Mouse (Mus musculus) layer of hippocampus, adult 2 months (tissue): Measurements from ENCODE around the gene H2-T22. TPM values are rescaled to one million over a fixed set of nuclear protein-coding genes. Genes with fewer than 3 reads are reported as not detected.
"Not testable (repeated sequence)": the region's sequence is repeated elsewhere in the genome, so short reads cannot be mapped to it uniquely, and the experiment has no call there.

Experiments
- DNase-seq, 2 experiments: peaks; one replicate each; pipeline ENCODE4 v3.0.0; 2022; ENCODE audit warnings: low spot score in 2 of 2
- H3K27ac ChIP-seq: fragments of 200-600 bp; 2 replicates; pipeline ENCODE4 v1.8.1; 2022
- H3K4me3 ChIP-seq: fragments of 200-600 bp; 2 replicates; pipeline ENCODE4 v1.8.1; 2022; ENCODE audit warnings: mild to moderate bottlenecking
- CTCF ChIP-seq: fragments of 200-600 bp; conservative IDR thresholded peaks from 2 replicates; pipeline ENCODE4 v1.8.1; 2022; ENCODE audit warnings: antibody characterized with exemption, mild to moderate bottlenecking, moderate library complexity
- total RNA-seq, 2 experiments: library from RNA; stranded (reverse); gene quantifications; 2 replicates each; pipeline ENCODE4 v1.2.3; 2021

The H2-T22 gene
- total RNA-seq, 2 experiments from 2014 or later: 9.1 to 10.3 TPM

GRCm38 (mm10) chr17:36022922-36023321, 19.6 kb downstream of the H2-T22 start:
- H3K27ac ChIP-seq: peak overlapping the region; percentile 36; the same call in 1 of the 2 replicates
- no peak for DNase-seq
- no peak overlapping the region for H3K4me3 ChIP-seq
- TF ChIP-seq CTCF: no peak

DNA sequence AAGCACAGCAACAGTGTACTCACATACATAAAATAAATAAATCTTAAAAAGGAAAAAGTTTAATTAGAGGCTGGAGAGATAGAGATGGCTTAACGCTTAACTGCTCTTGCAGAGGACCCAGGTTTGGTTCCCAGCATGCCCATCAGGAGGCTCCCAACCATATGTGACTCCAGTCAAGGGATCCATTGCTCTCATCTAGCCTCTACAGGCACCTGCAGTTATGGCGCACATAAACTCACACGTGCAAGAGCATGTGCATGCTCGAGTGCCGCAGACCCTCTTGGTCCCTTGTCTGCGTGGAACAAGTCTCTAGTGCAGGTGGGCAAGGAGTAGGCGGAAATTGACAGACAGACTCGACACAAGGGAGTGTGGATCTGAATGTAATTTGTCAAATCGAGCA, 20.4 kb downstream of the H2-T22 start:
- peak; percentile 45; the same call in 1 of the 2 replicates for TF ChIP-seq CTCF
- Histone ChIP-seq H3K4me3 (no peak overlapping the region), H3K27ac (peak overlapping the region; percentile 80; the same call in 1 of the 2 replicates)
- DNase-seq: no peak

DNA sequence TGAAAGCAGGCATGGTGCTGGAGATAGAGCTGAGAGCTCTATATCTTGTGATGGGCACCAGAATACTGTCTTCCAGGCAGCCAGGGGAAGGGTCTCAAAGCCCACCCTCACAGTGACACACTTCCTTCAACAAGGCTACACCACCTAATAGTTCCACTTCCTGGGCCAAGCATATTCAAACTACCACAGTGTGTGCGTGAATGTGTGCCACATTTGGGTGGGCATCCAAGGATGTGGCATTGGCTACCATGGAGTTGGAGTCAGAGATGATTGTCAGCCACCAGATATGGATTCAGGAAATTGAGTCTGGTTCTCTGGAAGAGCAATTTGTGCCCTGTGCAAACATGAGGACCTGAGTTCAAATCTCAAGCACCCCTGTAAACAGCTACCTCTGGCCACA, 21.2 kb downstream of the H2-T22 start:
- no peak for DNase-seq
- Histone ChIP-seq H3K4me3 (no peak overlapping the region), H3K27ac (peak overlapping the region; percentile 80; the same call in 1 of the 2 replicates)
- no peak for TF ChIP-seq CTCF

DNA sequence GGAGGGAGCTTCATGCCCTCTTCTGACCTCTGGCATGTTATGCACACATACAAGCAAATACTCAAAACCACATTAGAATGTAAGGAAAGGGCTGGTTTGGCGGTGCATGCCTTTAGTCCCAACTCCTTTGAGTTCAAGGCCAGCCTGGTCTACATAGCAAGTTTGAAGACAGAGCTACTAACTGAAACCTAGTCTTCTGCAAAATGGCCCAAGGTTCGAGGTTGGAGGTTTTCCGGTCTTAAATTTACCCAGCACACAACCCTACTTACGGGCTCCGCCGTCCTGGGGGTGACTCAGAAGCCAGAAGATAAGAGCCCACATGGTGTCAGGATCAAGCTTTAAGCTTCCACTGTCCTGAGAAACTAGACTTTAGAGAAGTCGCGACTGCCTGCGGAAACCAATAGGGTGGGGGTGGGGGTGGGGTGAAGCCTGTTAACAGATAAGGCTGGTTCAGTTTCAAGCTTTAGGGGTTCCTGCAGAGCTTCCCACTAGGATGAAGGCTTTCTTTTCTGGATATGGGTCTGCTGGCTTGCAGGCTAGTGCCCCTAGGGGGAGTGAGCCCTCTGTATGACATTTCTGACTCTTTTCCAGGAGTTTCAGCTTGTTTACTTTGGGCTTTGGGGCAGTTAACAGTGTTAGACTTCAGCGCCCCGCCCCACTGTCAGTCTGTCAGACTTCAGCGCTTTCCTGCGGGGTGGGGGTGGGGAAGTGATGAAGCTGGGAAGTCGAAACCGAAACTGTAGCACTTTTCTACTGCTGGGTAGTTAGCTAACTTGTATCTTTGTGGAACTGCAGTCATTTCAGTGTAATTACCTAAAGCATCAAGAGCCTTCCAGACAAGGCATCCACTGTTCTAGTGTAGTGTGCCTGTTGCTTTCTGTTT, 22.1 kb downstream of the H2-T22 start, which contains the start of gene H2-T24:
H2-T24 (minus strand) TSS at position 370 of the 883 bp plus-strand sequence.
- Histone ChIP-seq H3K27ac (peak within 1 kb of the TSS; percentile 80), H3K4me3 (peak within 1 kb of the TSS; percentile 41)
- DNase-seq: no peak
- TF ChIP-seq CTCF: peak; percentile 63

DNA sequence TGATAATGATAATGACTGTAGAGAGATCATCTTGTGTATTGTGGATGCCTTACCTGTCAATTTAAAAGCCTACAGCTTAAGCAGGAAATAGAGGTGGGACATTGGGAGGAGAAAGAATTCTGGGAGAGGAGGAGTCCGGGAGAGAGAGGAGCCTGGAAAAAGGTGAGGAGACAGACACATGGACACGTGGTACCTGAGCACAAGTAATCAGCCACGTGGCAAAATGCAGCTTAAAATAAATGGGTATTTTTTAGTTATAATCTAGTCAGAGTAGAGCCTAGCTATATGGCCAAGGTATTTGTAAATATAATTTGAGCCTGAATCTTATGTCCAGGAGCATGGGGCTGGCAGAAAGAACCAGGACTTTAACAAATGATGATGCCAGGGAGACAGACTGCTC, 23.0 kb downstream of the H2-T22 start:
- Histone ChIP-seq H3K27ac (peak overlapping the region; percentile 80), H3K4me3 (peak overlapping the region; percentile 41)
- no peak for DNase-seq
- no peak for TF ChIP-seq CTCF

DNA sequence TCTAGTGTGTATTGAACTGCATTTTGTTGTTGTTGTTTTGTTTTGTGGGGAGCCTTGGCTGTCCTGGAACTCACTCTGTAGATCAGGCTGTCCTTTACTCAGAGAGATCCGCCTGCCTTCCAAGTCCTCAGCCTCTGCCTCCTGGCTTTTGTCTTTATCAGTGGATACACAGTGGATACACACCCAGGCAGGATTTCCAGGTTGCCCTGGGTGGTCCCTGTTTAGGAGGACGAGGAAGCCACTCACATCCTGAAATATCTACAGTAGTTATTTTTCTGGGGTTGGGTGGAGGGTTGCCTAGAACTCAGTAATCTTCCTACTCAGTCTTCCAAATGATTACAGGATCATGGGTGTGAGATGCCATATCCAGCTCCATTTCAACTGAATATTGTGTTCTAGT, 23.6 kb downstream of the H2-T22 start:
- H3K27ac ChIP-seq: peak overlapping the region; percentile 80; the same call in 1 of the 2 replicates
- H3K4me3 ChIP-seq: no peak overlapping the region
- no peak for DNase-seq
- TF ChIP-seq CTCF: no peak

DNA sequence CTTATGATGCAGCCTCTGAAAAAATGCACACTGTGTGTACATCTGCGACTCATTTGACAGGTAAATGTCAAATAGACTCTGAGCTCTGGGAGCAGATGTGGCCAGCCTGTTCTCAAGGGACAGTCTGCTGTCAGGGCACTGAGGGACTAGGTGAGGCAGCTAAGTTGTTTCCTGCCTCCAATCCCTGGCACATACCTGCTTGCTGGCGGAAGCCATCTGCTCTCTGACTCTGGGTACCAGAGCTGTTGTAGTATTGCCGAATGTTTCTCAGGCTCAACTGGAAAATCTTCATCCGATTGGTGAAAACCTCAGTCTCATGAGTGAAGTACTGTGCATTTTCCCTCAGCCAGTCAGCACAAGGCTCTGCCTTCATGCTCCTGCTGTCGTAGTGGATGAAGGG, 25.5 kb downstream of the H2-T22 start:
- no peak for DNase-seq
- no peak for TF ChIP-seq CTCF
- Histone ChIP-seq H3K4me3 (no peak overlapping the region), H3K27ac (0 out of 2 replicates have a peak overlapping the region, but pooled peaks have one; percentile 14)

DNA sequence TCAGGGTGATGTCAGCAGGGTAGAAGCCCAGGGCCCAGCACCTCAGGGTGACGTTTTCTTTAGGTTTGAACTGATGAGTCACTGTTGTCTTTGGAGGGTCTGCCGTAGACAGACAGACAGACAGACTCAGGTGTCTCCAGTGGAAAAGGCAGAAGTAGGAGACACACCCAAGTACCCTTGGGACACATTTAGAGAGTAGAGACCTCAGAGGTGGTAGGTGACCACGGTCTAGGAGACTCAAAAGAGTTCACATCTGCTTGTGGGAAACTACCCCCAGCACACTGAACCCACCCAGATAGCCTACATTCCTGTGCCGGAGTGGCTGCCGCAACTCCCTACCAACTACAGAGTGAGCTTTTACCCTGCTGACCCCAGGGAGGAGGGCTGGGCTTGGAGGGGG, 27.6 kb downstream of the H2-T22 start:
- no peak for DNase-seq
- no peak for TF ChIP-seq CTCF
- Histone ChIP-seq H3K27ac (no peak overlapping the region), H3K4me3 (no peak overlapping the region)

GRCm38 (mm10) chr17:36004409-36004808, 38.1 kb downstream of the H2-T22 start:
- not testable (repeated sequence) for DNase-seq, H3K27ac ChIP-seq, H3K4me3 ChIP-seq

- no peak overlapping the region for H3K27ac ChIP-seq
- H3K4me3 ChIP-seq: no peak overlapping the region
- no peak for TF ChIP-seq CTCF
- no peak for DNase-seq
These were observed 39.2 kb downstream of the H2-T22 start for GRCm38 (mm10) chr17:36003331-36003730.

- no peak for DNase-seq
- no peak for TF ChIP-seq CTCF
- Histone ChIP-seq H3K4me3 (no peak overlapping the region), H3K27ac (no peak overlapping the region)
These were observed 40.6 kb downstream of the H2-T22 start for GRCm38 (mm10) chr17:36001966-36002365.

DNA sequence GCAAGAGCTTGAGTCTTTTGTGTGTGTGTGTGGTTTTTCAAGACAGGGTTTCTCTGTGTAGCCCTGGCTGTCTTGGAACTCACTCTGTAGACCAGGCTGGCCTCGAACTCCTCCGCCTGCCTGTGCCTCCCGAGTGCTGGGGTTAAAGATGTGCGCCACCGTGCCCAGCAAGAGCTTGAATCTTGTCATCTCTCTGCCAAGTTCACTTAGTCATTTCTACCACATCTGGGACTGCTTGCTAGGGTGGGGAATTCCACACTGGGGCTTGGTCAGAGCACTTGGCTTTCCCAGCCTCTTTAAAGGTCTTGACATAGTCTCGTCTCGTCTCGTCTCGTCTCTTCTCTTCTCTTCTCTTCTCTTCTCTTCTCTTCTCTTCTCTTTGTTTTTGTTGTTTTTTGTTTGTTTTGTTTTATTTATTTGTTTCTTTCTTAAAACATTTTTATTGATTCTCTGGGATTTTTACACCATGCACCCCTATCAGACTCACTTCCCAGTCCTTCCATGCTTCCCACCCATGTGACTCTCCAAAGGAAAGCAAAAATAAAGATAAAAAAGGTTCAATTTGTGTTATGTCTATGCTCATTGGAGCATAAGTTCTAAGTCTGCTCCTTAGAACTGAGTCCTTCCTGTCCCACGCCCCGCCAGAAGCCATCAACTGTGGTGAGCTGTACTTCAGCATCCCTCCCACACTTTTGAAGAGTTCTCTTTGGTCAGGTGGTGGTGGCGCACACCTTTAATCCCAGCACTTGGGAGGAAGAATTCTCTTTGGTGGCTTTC, 41.2 kb downstream of the H2-T22 start:
- H3K27ac ChIP-seq: no peak overlapping the region
- TF ChIP-seq CTCF: no peak
- H3K4me3 ChIP-seq: no peak overlapping the region
- DNase-seq: no peak

GRCm38 (mm10) chr17:36000349-36000748, 42.2 kb downstream of the H2-T22 start:
- H3K27ac ChIP-seq: no peak overlapping the region
- no peak for DNase-seq
- TF ChIP-seq CTCF: no peak
- no peak overlapping the region for H3K4me3 ChIP-seq

DNA sequence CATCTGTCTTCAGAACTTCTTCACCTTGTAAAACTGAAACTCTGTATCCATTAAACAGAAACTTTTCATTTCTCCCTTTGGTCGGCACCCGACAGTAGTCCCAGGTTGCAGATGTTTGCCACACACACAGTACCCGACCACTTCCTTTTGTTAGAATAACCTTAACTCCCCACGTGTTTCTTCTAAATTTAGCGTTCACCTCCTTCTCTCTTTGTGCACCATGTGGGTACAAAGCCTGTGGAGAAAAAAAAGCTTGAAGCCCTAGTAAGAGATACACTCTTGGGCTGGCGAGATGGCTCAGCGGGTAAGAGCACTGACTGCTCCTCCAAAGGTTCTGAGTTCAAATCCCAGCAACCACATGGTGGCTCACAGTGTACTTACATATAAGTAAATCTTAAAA, 43.2 kb downstream of the H2-T22 start:
- H3K4me3 ChIP-seq: no peak overlapping the region
- no peak overlapping the region for H3K27ac ChIP-seq
- no peak for TF ChIP-seq CTCF
- no peak for DNase-seq
